Mouse (Mus musculus) heart, adult 2 months (tissue): ENCODE measurements at regions not wholly inside any gene's neighbourhood (a gene's known extent, or its start where the extent isn't known, plus 50 kb on each side); places are given as distances from the start of the nearest gene placed in this dataset.

Experiments
- CTCF ChIP-seq: fragments of 200-600 bp; IDR thresholded peaks from 2 replicates; pipeline ENCODE4 v1.8.1; 2022; ENCODE audit warnings: antibody characterized with exemption, mild to moderate bottlenecking, moderate library complexity
- POLR2A ChIP-seq: fragments of 200-500 bp; IDR thresholded peaks from 2 replicates; pipeline ENCODE4 v1.6.1; 2011; ENCODE audit warnings: mild to moderate bottlenecking, low read depth, low read length, control low read depth; ENCODE audit not compliant: insufficient read depth

DNA sequence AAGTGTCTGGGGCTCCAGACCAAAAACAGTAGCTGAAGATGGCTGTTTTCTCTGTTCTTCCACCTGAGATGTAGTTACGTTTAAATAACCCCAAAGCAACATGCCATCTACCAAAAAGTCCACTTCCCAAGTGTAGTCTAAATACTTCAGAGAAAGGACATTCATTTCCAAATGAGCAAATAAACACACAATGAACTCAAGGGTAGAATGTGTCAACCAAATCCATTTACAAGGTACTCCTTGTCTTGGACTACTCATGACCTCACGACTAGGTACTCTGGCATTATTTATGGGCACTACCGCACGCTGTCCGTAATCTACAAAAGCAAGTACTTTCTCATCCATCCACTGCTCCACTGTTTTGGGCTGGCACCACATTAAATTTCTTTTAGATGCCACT is 98.7 kb upstream of the Apob start:
- TF ChIP-seq CTCF = no peak
- TF ChIP-seq POLR2A = no peak
